Mouse (Mus musculus) lung, embryonic 14.5 days (tissue): ENCODE measurements around the gene Os9. TPM values are rescaled to one million over a fixed set of nuclear protein-coding genes. Genes with fewer than 3 reads are reported as not detected.

Experiments
- ATAC-seq: fragments of 200-750 bp; cut with Nextera tagmentation; 2 replicates; pipeline ENCODE4 v1.8.0; 2017; ENCODE audit warnings: mild to moderate bottlenecking, moderate TSS enrichment, moderate library complexity; ENCODE audit not compliant: insufficient read depth
- DNase-seq: peaks from one replicate; pipeline ENCODE4 v3.0.0-alpha.2; 2015
- H3K27ac ChIP-seq: fragments of 300-500 bp; sonication (generic); 2 replicates; pipeline ENCODE4 v1.5.1; 2014; ENCODE audit warnings: low read depth, mild to moderate bottlenecking, moderate library complexity
- H3K27me3 ChIP-seq: fragments of 300-500 bp; sonication (generic); 2 replicates; pipeline ENCODE4 v1.6.1; 2014; ENCODE audit warnings: low read length, control low read depth; ENCODE audit not compliant: insufficient read depth
- H3K36me3 ChIP-seq: fragments of 300-500 bp; sonication (generic); 2 replicates; pipeline ENCODE4 v1.6.1; 2014; ENCODE audit warnings: control low read depth; ENCODE audit not compliant: insufficient read depth
- H3K4me1 ChIP-seq: fragments of 300-500 bp; sonication (generic); 2 replicates; pipeline ENCODE4 v1.6.1; 2014; ENCODE audit warnings: antibody characterized with exemption, control low read depth; ENCODE audit not compliant: insufficient read depth
- H3K4me2 ChIP-seq: fragments of 300-500 bp; sonication (generic); 2 replicates; pipeline ENCODE4 v1.6.1; 2014; ENCODE audit warnings: mild to moderate bottlenecking
- H3K4me3 ChIP-seq: fragments of 300-500 bp; sonication (generic); 2 replicates; pipeline ENCODE4 v1.5.1; 2014; ENCODE audit warnings: low read depth, low read length
- H3K9ac ChIP-seq: fragments of 300-500 bp; sonication (generic); 2 replicates; pipeline ENCODE4 v1.6.1; 2014
- H3K9me3 ChIP-seq: fragments of 300-500 bp; sonication (generic); 2 replicates; pipeline ENCODE4 v1.6.1; 2016; ENCODE audit warnings: low read depth, low read length, control low read depth
- CTCF ChIP-seq: IDR thresholded peaks from 2 replicates; pipeline ENCODE4 v1.5.1; 2016; ENCODE audit warnings: antibody characterized with exemption, low read depth
- WGBS: fragments of 180-500 bp; shearing (Covaris S2); extraction: QIAGEN DNeasy Blood & Tissue Kit; methylation state at CpG from one replicate; pipeline ENCODE4 v1.1.7; 2014; 5-methylcytosine and 5-hydroxymethylcytosine counted together
- polyA plus RNA-seq: library from polyadenylated mRNA; unstranded; fragments of >200 nt; fragmentation: Nextera tagmentation; extraction: Ambion mirVana; gene quantifications from 2 replicates; pipeline ENCODE4 v1.2.1, GENCODE M21; 2014

Gene Os9
- polyA plus RNA-seq, 1 experiment from 2014 or later = 56.8 TPM

- Histone ChIP-seq H3K9ac (peak within 1 kb of the TSS; percentile 72), H3K36me3 (peaks cover 18% of the 10 kb centered on the region), H3K4me3 (peak within 1 kb of the TSS; percentile 70), H3K4me2 (peak within 1 kb of the TSS; percentile 95), H3K27ac (peak within 1 kb of the TSS; percentile 46; the same call in 1 of the 2 replicates), H3K9me3 (no peaks in the 10 kb centered on the region), H3K4me1 (peaks cover 12% of the 10 kb centered on the region; the same call in 1 of the 2 replicates), H3K27me3 (peaks cover 30% of the 10 kb centered on the region)
- DNase-seq (peak; percentile 80), ATAC-seq (peak; percentile 16; the same call in 1 of the 2 replicates)
- TF ChIP-seq CTCF = no peak
- under 1% methylated on average over 61 of the region's 72 CpGs for WGBS
Observed at GRCm38 (mm10) chr10:127059968-127060916, 60.7 kb downstream of the Os9 start, which contains the start of gene March9. TSS of gene March9 (minus strand) at chr10:127060184.

- H3K4me3 ChIP-seq = peak overlapping the region; percentile 70
- 0 out of 2 replicates have a peak, but pooled peaks cover 16% of the 10 kb centered on the region for H3K36me3 ChIP-seq
- WGBS = under 1% methylated on average over 60 of the region's 92 CpGs
- H3K27ac ChIP-seq = peak overlapping the region; percentile 46; the same call in 1 of the 2 replicates
- H3K9ac ChIP-seq = peak overlapping the region; percentile 72
- no peak for DNase-seq
- peaks cover 30% of the 10 kb centered on the region for H3K27me3 ChIP-seq
- H3K4me2 ChIP-seq = peak overlapping the region; percentile 95
- ATAC-seq = no peak
- H3K9me3 ChIP-seq = no peaks in the 10 kb centered on the region
- 0 out of 2 replicates have a peak, but pooled peaks cover 8% of the 10 kb centered on the region for H3K4me1 ChIP-seq
- TF ChIP-seq CTCF = no peak
Observed at GRCm38 (mm10) chr10:127059174-127059967, 61.6 kb downstream of the Os9 start.

DNA sequence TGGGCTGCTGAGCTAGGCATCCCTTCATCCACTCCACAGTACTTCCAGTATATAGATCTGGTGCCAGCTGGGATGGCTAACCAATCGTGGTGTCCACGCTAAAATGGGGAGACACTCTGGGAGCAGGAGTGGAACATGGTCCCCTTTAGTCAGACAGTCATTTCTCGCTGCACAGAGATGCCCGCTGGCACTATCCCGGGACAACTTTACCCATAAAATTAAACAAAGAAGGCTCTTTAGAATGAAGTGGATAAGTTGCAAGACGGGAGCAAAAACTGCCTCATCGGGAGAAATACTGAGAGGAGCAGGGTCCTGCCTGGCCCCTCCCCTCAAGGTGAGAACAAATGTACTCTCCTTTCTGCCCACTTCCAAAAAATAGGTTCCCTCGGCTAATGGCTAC is 62.2 kb downstream of the Os9 start:
- Histone ChIP-seq H3K4me3 (peak overlapping the region; percentile 70), H3K4me2 (peak overlapping the region; percentile 95), H3K4me1 (0 out of 2 replicates have a peak, but pooled peaks cover 8% of the 10 kb centered on the region), H3K36me3 (0 out of 2 replicates have a peak, but pooled peaks cover 16% of the 10 kb centered on the region), H3K27me3 (peaks cover 30% of the 10 kb centered on the region), H3K9me3 (no peaks in the 10 kb centered on the region), H3K27ac (no peak overlapping the region), H3K9ac (peak overlapping the region; percentile 72; the same call in 1 of the 2 replicates)
- no peak for TF ChIP-seq CTCF
- ATAC-seq (no peak), DNase-seq (no peak)
- 10% methylated on average over 8 of the region's 8 CpGs for WGBS

DNA sequence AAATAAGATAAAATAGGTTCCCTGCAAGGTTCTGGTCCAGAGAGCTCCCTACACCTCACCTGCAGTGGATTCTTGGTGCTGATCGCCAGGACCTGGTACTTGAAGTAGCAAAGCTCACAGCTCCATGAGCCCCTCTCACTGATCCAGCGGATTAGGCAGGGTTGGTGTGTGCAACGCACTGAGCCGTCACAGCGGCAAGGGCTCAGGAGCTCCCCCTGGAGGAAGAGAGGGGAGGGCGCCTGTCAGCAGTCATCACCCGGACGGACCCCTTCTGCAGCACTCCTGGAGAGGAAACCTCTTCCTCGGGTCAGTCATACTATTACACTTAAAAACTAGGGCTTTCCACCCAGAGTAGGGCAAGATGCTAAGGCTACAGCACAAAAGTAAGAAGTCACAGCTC is 62.8 kb downstream of the Os9 start:
- Histone ChIP-seq H3K9ac (no peak overlapping the region), H3K4me2 (peak overlapping the region; percentile 95), H3K4me1 (0 out of 2 replicates have a peak, but pooled peaks cover 8% of the 10 kb centered on the region), H3K4me3 (peak overlapping the region; percentile 70), H3K9me3 (no peaks in the 10 kb centered on the region), H3K27me3 (peaks cover 30% of the 10 kb centered on the region), H3K27ac (no peak overlapping the region), H3K36me3 (0 out of 2 replicates have a peak, but pooled peaks cover 16% of the 10 kb centered on the region)
- 0% methylated on average over 9 of the region's 9 CpGs for WGBS
- TF ChIP-seq CTCF = peak; percentile 97
- DNase-seq (peak; percentile 90), ATAC-seq (peak; percentile 25; the same call in 1 of the 2 replicates)

DNA sequence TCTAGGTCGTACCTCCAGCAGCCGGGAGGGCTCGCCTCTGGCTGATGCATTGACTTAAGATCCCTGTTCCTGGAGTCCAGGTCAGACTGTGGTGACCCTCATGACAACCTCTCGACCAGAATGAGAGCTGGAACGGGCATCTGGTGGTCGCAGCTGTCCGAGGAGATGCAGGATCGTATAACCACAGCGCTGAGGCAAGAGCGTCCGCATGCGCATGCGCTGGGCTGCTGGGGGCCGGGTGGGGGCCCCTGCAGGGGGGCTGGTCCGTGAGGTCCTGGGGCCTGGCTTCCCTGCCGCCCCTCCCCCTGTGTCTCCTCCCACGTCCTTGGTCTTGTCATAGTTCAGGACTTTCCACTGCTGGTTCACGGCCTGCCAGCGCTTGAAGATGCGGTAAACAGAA is 64.4 kb downstream of the Os9 start:
- no peak overlapping the region for H3K9ac ChIP-seq
- no peak for ATAC-seq
- 0 out of 2 replicates have a peak, but pooled peaks cover 16% of the 10 kb centered on the region for H3K36me3 ChIP-seq
- H3K9me3 ChIP-seq = no peaks in the 10 kb centered on the region
- H3K27ac ChIP-seq = no peak overlapping the region
- H3K4me2 ChIP-seq = no peak overlapping the region
- 0 out of 2 replicates have a peak, but pooled peaks cover 4% of the 10 kb centered on the region for H3K4me1 ChIP-seq
- DNase-seq = no peak
- H3K27me3 ChIP-seq = peaks cover 36% of the 10 kb centered on the region
- 82% methylated on average over 20 of the region's 20 CpGs for WGBS
- H3K4me3 ChIP-seq = no peak overlapping the region
- no peak for TF ChIP-seq CTCF

- TF ChIP-seq CTCF = no peak
- Histone ChIP-seq H3K36me3 (0 out of 2 replicates have a peak, but pooled peaks cover 16% of the 10 kb centered on the region), H3K9me3 (no peaks in the 10 kb centered on the region), H3K27me3 (peaks cover 38% of the 10 kb centered on the region), H3K4me2 (no peak overlapping the region), H3K9ac (no peak overlapping the region), H3K27ac (no peak overlapping the region), H3K4me1 (0 out of 2 replicates have a peak, but pooled peaks cover 4% of the 10 kb centered on the region), H3K4me3 (no peak overlapping the region)
- no peak for ATAC-seq
- whole genome bisulfite sequencing = 87% methylated on average over 8 of the region's 8 CpGs
- no peak for DNase-seq
Observed at GRCm38 (mm10) chr10:127055406-127055805, 65.5 kb downstream of the Os9 start.
